Mouse (Mus musculus): ENCODE results near the gene Csnk2a1. TPM values are rescaled to one million over a fixed set of nuclear protein-coding genes. Genes with fewer than 3 reads are reported as not detected.

Csnk2a1 gene
- polyA plus RNA-seq (2012; fragmentation: generic; extraction: Trizol): 10 to 100 TPM in 1 of 2 experiments, 1 to 10 TPM in 1; 3.3 to 25.6 TPM

DNA sequence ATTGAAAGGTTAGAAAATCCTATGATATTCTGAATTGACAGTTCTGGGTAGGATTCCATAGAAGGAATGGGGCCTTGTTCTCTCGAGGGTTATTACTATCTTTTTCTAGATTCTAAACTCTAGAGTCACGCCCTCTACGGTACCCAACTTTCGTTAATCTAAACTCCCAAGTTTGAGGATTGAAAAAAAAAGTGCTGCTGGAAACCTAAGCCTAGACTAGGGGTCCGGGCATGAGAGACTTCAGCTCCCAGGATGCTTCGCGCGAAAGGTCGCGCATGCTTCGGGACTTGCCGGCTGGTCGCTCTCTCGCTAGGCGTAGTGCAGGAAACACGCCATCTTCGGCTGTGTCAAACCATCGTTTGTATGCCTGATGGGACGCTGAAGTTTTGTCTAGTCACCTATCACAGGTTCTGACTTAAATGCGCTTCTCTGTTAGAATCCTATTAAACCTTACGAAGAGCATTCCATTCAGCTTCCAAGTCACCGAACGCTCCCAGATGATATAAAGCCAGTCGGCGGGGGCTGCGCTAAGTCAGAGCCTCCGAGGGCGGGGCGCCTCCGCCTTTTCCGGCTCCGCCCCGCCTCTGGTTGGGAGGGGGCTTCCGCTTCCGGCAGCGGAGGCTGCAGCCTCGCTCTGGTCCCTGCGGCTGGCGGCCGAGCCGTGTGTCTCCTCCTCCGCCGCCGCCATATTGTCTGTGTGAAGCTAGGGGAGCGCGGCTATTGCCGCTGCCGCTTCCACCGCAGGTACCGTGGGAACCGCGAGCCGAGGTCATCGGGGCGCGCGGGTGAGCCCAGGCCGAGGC is at the start of gene Csnk2a1:
Gene Csnk2a1 (plus strand): TSS at position 592 of the 803 bp plus-strand sequence.

DNA sequence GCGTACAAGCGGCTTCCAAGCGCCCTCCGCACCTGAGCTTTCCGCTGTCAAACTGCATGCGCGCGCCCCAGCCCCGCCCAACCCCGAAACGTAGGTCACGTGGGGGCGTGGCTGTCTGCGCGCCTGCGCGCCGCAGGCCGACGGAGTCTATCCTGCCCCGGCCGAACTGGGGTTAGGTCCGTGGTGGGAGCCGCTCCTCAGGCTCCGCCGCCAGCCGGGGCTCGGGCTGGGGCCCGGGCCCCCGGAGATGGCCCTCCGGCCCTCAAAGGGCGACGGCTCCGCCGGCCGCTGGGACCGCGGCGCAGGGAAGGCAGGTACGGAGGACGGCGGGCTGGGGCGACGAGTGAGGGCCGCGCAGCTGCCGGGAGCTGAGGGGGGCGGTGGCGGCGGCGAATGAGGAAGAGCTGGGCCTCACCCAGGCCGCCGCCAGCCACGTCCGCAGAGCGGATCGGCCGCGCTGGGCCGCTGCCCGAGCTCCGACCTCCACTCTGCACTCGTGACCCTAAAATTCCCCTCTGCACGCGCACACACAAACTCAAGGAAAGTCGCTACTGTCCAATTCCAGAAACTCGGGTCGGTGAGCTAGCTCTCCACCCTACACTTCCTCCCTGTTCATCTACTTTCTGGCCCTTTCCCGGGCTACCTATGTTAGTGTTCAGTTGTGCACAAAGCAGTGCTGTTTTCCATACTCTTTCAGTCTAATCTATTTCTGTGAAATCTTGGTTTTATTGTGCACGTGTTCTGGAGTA is 67.3 kb downstream of the Csnk2a1 start, which contains the start of gene Tbc1d20:
Gene Tbc1d20 (plus strand): TSS at position 102 of the 749 bp plus-strand sequence.

Other genes starting within 250 kb of the Csnk2a1 start
- 10 to 100 TPM; 25.3 to 27.2 TPM for gene Fam110a, start 246.6 kb upstream of the Csnk2a1 start, polyA plus RNA-seq (2012; fragmentation: generic; extraction: Trizol)
- gene Slc52a3, start 230.3 kb upstream of the Csnk2a1 start, polyA plus RNA-seq (2012; fragmentation: generic; extraction: Trizol): under 1 TPM; 0.04 to 0.06 TPM
- gene Scrt2, start 145.3 kb upstream of the Csnk2a1 start, polyA plus RNA-seq (2012; fragmentation: generic; extraction: Trizol): not detected
- 10 to 100 TPM; 18.0 to 24.9 TPM for gene Srxn1, start 121.3 kb upstream of the Csnk2a1 start, polyA plus RNA-seq (2012; fragmentation: generic; extraction: Trizol)
- gene Tcf15, start 83.3 kb upstream of the Csnk2a1 start, polyA plus RNA-seq (2012; fragmentation: generic; extraction: Trizol): not detected
- gene Tbc1d20, start 67.0 kb downstream of the Csnk2a1 start, polyA plus RNA-seq (2012; fragmentation: generic; extraction: Trizol): 10 to 100 TPM; 19.4 to 42.5 TPM
- 10 to 100 TPM; 59.3 to 79.2 TPM for gene Rbck1, start 105.8 kb downstream of the Csnk2a1 start, polyA plus RNA-seq (2012; fragmentation: generic; extraction: Trizol)
- 1 to 10 TPM; 3.7 to 5.4 TPM for gene Trib3, start 117.2 kb downstream of the Csnk2a1 start, polyA plus RNA-seq (2012; fragmentation: generic; extraction: Trizol)
- not detected for gene Nrsn2, start 149.8 kb downstream of the Csnk2a1 start, polyA plus RNA-seq (2012; fragmentation: generic; extraction: Trizol)
- 1 to 10 TPM; 6.7 to 9.7 TPM for gene Sox12, start 171.2 kb downstream of the Csnk2a1 start, polyA plus RNA-seq (2012; fragmentation: generic; extraction: Trizol)
- under 1 TPM; 0.26 to 0.84 TPM for gene Zcchc3, start 188.2 kb downstream of the Csnk2a1 start, polyA plus RNA-seq (2012; fragmentation: generic; extraction: Trizol)
- not detected for gene 6820408C15Rik, start 188.7 kb downstream of the Csnk2a1 start, polyA plus RNA-seq (2012; fragmentation: generic; extraction: Trizol)
- gene Defb23, start 237.8 kb downstream of the Csnk2a1 start, polyA plus RNA-seq (2012; fragmentation: generic; extraction: Trizol): not detected